Mouse (Mus musculus) hindbrain, embryonic 11.5 days (tissue): ENCODE results near the gene Ap4b1. TPM values are rescaled to one million over a fixed set of nuclear protein-coding genes. Genes with fewer than 3 reads are reported as not detected.

Experiments used
- ATAC-seq: fragments of 200-750 bp; cut with Nextera tagmentation; 2 replicates; pipeline ENCODE4 v1.8.0; 2017; ENCODE audit warnings: mild to moderate bottlenecking, moderate TSS enrichment, moderate library complexity; ENCODE audit not compliant: low FRiP score
- DNase-seq: peaks from one replicate; pipeline ENCODE4 v3.0.0-alpha.2; 2015; ENCODE audit warnings: low spot score
- H3K27ac ChIP-seq: fragments of 300-500 bp; sonication (generic); 2 replicates; pipeline ENCODE4 v1.5.1; 2014; ENCODE audit warnings: mild to moderate bottlenecking, low read depth, low read length
- H3K27me3 ChIP-seq: fragments of 300-500 bp; sonication (generic); 2 replicates; pipeline ENCODE4 v1.6.1; 2014; ENCODE audit warnings: mild to moderate bottlenecking, low read length, moderate library complexity, mixed read lengths; ENCODE audit not compliant: control insufficient read depth, insufficient read depth
- H3K36me3 ChIP-seq: fragments of 300-500 bp; sonication (generic); 2 replicates; pipeline ENCODE4 v1.6.1; 2014; ENCODE audit warnings: mild to moderate bottlenecking, low read length, moderate library complexity, mixed read lengths; ENCODE audit not compliant: control insufficient read depth, insufficient read depth
- H3K4me1 ChIP-seq: fragments of 300-500 bp; sonication (generic); replicated peaks from 2 replicates; pipeline ENCODE4 v1.6.1; 2014; ENCODE audit warnings: low read length, mixed read lengths; ENCODE audit not compliant: control insufficient read depth, insufficient read depth
- H3K4me2 ChIP-seq: fragments of 300-500 bp; sonication (generic); replicated peaks from 2 replicates; pipeline ENCODE4 v1.6.1; 2014; ENCODE audit warnings: mild to moderate bottlenecking, low read depth, low read length
- H3K4me3 ChIP-seq: fragments of 300-500 bp; sonication (generic); 2 replicates; pipeline ENCODE4 v1.5.1; 2014; ENCODE audit warnings: low read depth, low read length
- H3K9ac ChIP-seq: fragments of 300-500 bp; sonication (generic); 2 replicates; pipeline ENCODE4 v1.6.1; 2014; ENCODE audit warnings: low read depth, low read length
- H3K9me3 ChIP-seq: fragments of 300-500 bp; sonication (generic); 2 replicates; pipeline ENCODE4 v1.6.1; 2016; ENCODE audit warnings: low read length; ENCODE audit not compliant: control insufficient read depth
- WGBS: fragments of 180-500 bp; shearing (Covaris S2); extraction: QIAGEN DNeasy Blood & Tissue Kit; methylation state at CpG from one replicate; pipeline ENCODE4 v1.1.7; 2014; 5-methylcytosine and 5-hydroxymethylcytosine counted together
- polyA plus RNA-seq: library from polyadenylated mRNA; unstranded; fragments of >200 nt; fragmentation: Nextera tagmentation; extraction: Ambion mirVana; gene quantifications from 2 replicates; pipeline ENCODE4 v1.2.1, GENCODE M21; 2014

Gene Ap4b1
- polyA plus RNA-seq, 1 experiment from 2014 or later = 24.7 TPM

DNA sequence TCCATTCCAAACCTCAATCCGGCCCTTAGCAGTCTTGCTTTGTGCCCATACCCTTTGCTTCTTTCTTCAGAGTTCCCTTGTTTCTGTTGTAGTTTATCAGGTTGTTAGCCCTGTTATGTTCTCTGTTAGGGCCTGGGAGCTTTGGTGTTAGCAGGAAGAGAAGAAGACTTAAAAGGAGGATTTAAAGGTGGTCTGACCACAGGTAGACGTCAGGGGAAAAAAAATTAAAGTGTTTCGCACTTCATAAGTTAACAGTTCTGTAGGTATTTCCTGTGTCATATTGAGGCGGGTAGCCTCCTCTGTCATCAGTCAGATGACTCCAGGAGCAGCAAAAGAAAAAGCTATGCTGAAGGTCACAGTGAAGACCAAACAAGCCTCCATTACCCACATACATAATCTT lies 58.7 kb downstream of the Ap4b1 start:
- DNase-seq = no peak
- WGBS = 88% methylated on average over 4 of the region's 4 CpGs
- H3K36me3 ChIP-seq = no peaks in the 10 kb centered on the region

More for the DNA sequence above, 58.7 kb downstream of the Ap4b1 start:
- H3K9ac ChIP-seq = no peak overlapping the region
- no peak for ATAC-seq
- H3K27ac ChIP-seq = no peak overlapping the region
- H3K4me3 ChIP-seq = no peak overlapping the region
- no peak overlapping the region for H3K4me2 ChIP-seq
- H3K9me3 ChIP-seq = no peaks in the 10 kb centered on the region
- no peaks in the 10 kb centered on the region for H3K4me1 ChIP-seq
- H3K27me3 ChIP-seq = no peaks in the 10 kb centered on the region

Other genes starting within 250 kb of the Ap4b1 start
- 2.7 and 3.1 TPM in 2 replicates for gene Syt6, start 234.3 kb upstream of the Ap4b1 start, polyA plus RNA-seq
- gene Atg4a-ps, start 163.5 kb upstream of the Ap4b1 start, polyA plus RNA-seq = 0.22 TPM in 1 of 2 replicates, not detected in the other
- 12.4 and 13.3 TPM in 2 replicates for gene Olfml3, start 71.5 kb upstream of the Ap4b1 start, polyA plus RNA-seq
- gene Gm10964, start 70.2 kb upstream of the Ap4b1 start, polyA plus RNA-seq = not detected in 2 replicates
- gene Hipk1, start 18.0 kb upstream of the Ap4b1 start, polyA plus RNA-seq = 14.9 and 17.4 TPM in 2 replicates
- 31.4 and 40.3 TPM in 2 replicates for gene Dclre1b, start 76 bp upstream of the Ap4b1 start, polyA plus RNA-seq
- gene Gm43064, start 53 bp downstream of the Ap4b1 start, polyA plus RNA-seq = 0.14 and 0.37 TPM in 2 replicates
- gene Bcl2l15, start 23.1 kb downstream of the Ap4b1 start, polyA plus RNA-seq = 0.18 and 0.65 TPM in 2 replicates
- 0.08 TPM in 1 of 2 replicates, not detected in the other for gene Ptpn22, start 50.3 kb downstream of the Ap4b1 start, polyA plus RNA-seq
- gene Rsbn1, start 104.6 kb downstream of the Ap4b1 start, polyA plus RNA-seq = 20.0 and 22.7 TPM in 2 replicates
- 49.3 and 53.0 TPM in 2 replicates for gene Phtf1, start 158.6 kb downstream of the Ap4b1 start, polyA plus RNA-seq